17 mouse cellular contexts compared by ENCODE assay signal in the genomic region with DNA sequence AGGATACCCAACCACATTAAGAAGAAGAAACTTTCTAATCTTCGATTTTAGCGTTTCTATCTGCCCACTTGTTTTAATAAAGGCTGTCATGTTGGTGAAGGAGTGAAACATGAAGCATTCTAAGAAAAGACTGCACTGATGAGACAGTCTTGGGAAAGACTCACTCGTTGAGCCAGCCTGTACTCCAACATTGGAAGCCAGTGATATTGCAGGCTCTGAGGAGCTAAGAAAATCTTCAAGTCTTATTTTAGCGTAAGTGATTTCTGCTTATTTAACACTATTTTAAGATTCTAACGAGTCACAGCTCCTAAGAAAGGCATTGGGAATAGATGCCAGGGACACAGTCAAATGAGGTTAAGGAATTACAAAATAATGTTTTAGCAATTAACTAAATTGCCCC.
A peak's percentile ranks its signal among the peaks of the same experiment; 100 is the strongest.
DNase-seq lines count a peak whose midpoint lies in the region; ATAC-seq lines count a peak whose summit lies in the region.
"Had no signal": no experiment of that assay in that cellular context is flagged by ENCODE, and none has a peak within 500 bp of the region (broad histone marks: within the 10 kb centered on the region; RNA-seq: fewer than 3 reads in every experiment).

No protein-coding gene starts in this region.

- no peak for DNase-seq in frontal cortex, postnatal 25 days (ENCODE audit: low spot score in 2 of 2)
- peak; percentile 4 for DNase-seq in right cerebral cortex, adult 18-20 months
- DNase-seq in right cerebral cortex, postnatal 25 days: no peak
- peak; percentile 51 for DNase-seq in brain, adult 2 months (ENCODE audit: low read depth, low spot score)
- DNase-seq in telencephalon, adult 2 months (ENCODE audit: low read depth, low spot score): peak; percentile 33
- no peak for DNase-seq in thymus, postnatal 10 days (ENCODE audit: low spot score in 2 of 2)
- DNase-seq: adrenal gland, adult 2 months; adrenal gland, postnatal 10 days; adrenal gland, postnatal 25 days; cerebellum, adult 11-12 months; cerebellum, adult 2 months; cerebellum, adult 9-10 months; cerebellum, postnatal 10 days; cerebellum, postnatal 25 days had no signal

- ATAC-seq in frontal cortex, adult (ENCODE audit: low TSS enrichment): peak; percentile 88
- ATAC-seq: forebrain, embryonic 13.5 days; forebrain, embryonic 16.5 days had no signal

Comparison
In these comparisons a context has a peak if more than half of its experiments do, and no peak if none do; other contexts are left out.
1. DNase-seq: peak in right cerebral cortex, adult 18-20 months (single experiment), brain, adult 2 months (single experiment) and telencephalon, adult 2 months (single experiment); none in frontal cortex, postnatal 25 days (0 of 2), right cerebral cortex, postnatal 25 days (single experiment) and thymus, postnatal 10 days (0 of 2).